Mouse (Mus musculus) forebrain, embryonic 12.5 days (tissue): ENCODE measurements around the gene Lce1a2. TPM values are rescaled to one million over a fixed set of nuclear protein-coding genes. Genes with fewer than 3 reads are reported as not detected.

Source experiments
- ATAC-seq: fragments of 200-750 bp; cut with Nextera tagmentation; 2 replicates; pipeline ENCODE4 v1.8.0; 2017; ENCODE audit warnings: moderate TSS enrichment; ENCODE audit not compliant: low FRiP score
- H3K27ac ChIP-seq: fragments of 300-500 bp; sonication (generic); 2 replicates; pipeline ENCODE4 v1.5.1; 2016; ENCODE audit warnings: mild to moderate bottlenecking
- H3K27me3 ChIP-seq: fragments of 300-500 bp; sonication (generic); 2 replicates; pipeline ENCODE4 v1.6.1; 2016; ENCODE audit warnings: mild to moderate bottlenecking
- H3K36me3 ChIP-seq: fragments of 300-500 bp; sonication (generic); replicated peaks from 2 replicates; pipeline ENCODE4 v1.6.1; 2016; ENCODE audit warnings: mild to moderate bottlenecking
- H3K4me1 ChIP-seq: fragments of 300-500 bp; sonication (generic); 2 replicates; pipeline ENCODE4 v1.6.1; 2016
- H3K4me2 ChIP-seq: fragments of 300-500 bp; sonication (generic); 2 replicates; pipeline ENCODE4 v1.6.1; 2016; ENCODE audit warnings: mild to moderate bottlenecking, moderate library complexity
- H3K4me3 ChIP-seq: fragments of 300-500 bp; sonication (generic); replicated peaks from 2 replicates; pipeline ENCODE4 v1.5.1; 2016; ENCODE audit warnings: mild to moderate bottlenecking
- H3K9ac ChIP-seq: fragments of 300-500 bp; sonication (generic); 2 replicates; pipeline ENCODE4 v1.6.1; 2016; ENCODE audit warnings: mild to moderate bottlenecking
- H3K9me3 ChIP-seq: fragments of 300-500 bp; sonication (generic); 2 replicates; pipeline ENCODE4 v1.6.1; 2016
- WGBS: fragments of 180-500 bp; shearing (Covaris S2); methylation state at CpG from one replicate; pipeline ENCODE4 v1.1.7; 2016; 5-methylcytosine and 5-hydroxymethylcytosine counted together
- polyA plus RNA-seq: library from polyadenylated mRNA; unstranded; fragments of >200 nt; fragmentation: Nextera tagmentation; extraction: Ambion mirVana; gene quantifications from 2 replicates; pipeline ENCODE4 v1.2.1, GENCODE M21; 2016

Lce1a2 gene
- polyA plus RNA-seq, 1 experiment from 2014 or later, result not detected

DNA sequence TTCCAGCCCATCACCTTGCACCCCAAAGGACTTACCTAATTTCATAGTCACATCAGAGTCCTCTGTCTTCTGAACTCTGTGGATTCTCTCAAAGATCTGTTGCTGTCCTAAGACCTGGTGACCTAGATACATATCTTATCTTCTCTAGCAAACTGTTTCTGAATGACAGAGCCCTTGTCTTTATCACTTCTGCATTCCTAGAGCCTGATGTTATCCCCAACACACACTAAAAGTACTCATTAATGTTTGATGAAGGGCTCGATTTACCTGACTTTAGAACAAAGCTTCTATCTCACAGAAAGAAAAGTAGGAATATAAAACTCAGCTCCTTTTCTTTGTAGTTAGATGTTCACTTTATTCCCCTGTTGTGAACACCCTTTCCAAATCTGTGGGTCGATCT, 48.6 kb downstream of the Lce1a2 start, which contains the start of gene Lce6a:
Lce6a (minus strand) TSS at position 101 of the 400 bp plus-strand sequence.
- Histone ChIP-seq H3K4me1 (no peaks in the 10 kb centered on the region), H3K9ac (no peak within 1 kb of the TSS), H3K36me3 (no peaks in the 10 kb centered on the region), H3K4me2 (no peak within 1 kb of the TSS), H3K9me3 (no peaks in the 10 kb centered on the region), H3K4me3 (no peak within 1 kb of the TSS), H3K27ac (no peak within 1 kb of the TSS), H3K27me3 (no peaks in the 10 kb centered on the region)
- WGBS, result 86% methylated on average over 2 of the region's 2 CpGs
- no peak for ATAC-seq

Other genes with a start within 250 kb of the Lce1a2 start
- gene Gm9774, start 240.9 kb downstream of the Lce1a2 start, polyA plus RNA-seq, result 6.6 and 9.4 TPM in 2 replicates
- not detected in 2 replicates for gene Sprr2k, start 237.7 kb downstream of the Lce1a2 start, polyA plus RNA-seq
- gene Sprr1b, start 231.5 kb downstream of the Lce1a2 start, polyA plus RNA-seq, result not detected in 2 replicates
- not detected in 2 replicates for gene Sprr3, start 211.6 kb downstream of the Lce1a2 start, polyA plus RNA-seq
- not detected in 2 replicates for gene Sprr1a, start 184.4 kb downstream of the Lce1a2 start, polyA plus RNA-seq
- not detected in 2 replicates for gene Sprr4, start 169.8 kb downstream of the Lce1a2 start, polyA plus RNA-seq
- not detected in 2 replicates for gene 2310046K23Rik, start 135.8 kb downstream of the Lce1a2 start, polyA plus RNA-seq
- gene Ivl, start 96.6 kb downstream of the Lce1a2 start, polyA plus RNA-seq, result not detected in 2 replicates
- not detected in 2 replicates for gene Smcp, start 81.3 kb downstream of the Lce1a2 start, polyA plus RNA-seq
- not detected in 2 replicates for gene 2210017I01Rik, start 62.8 kb downstream of the Lce1a2 start, polyA plus RNA-seq
- gene Lce6a, start 48.7 kb downstream of the Lce1a2 start, polyA plus RNA-seq, result not detected in 2 replicates
- gene Lce1a1, start 22.0 kb downstream of the Lce1a2 start, polyA plus RNA-seq, result not detected in 2 replicates
- not detected in 2 replicates for gene Lce1b, start 13.4 kb downstream of the Lce1a2 start, polyA plus RNA-seq
- not detected in 2 replicates for gene Lce1c, start 8.9 kb upstream of the Lce1a2 start, polyA plus RNA-seq
- not detected in 2 replicates for gene Lce1d, start 16.9 kb upstream of the Lce1a2 start, polyA plus RNA-seq
- gene Lce1e, start 38.8 kb upstream of the Lce1a2 start, polyA plus RNA-seq, result not detected in 2 replicates
- gene Lce1f, start 50.0 kb upstream of the Lce1a2 start, polyA plus RNA-seq, result not detected in 2 replicates
- not detected in 2 replicates for gene Gm38119, start 68.8 kb upstream of the Lce1a2 start, polyA plus RNA-seq
- gene Lce1g, start 82.0 kb upstream of the Lce1a2 start, polyA plus RNA-seq, result not detected in 2 replicates
- not detected in 2 replicates for gene Lce1h, start 94.8 kb upstream of the Lce1a2 start, polyA plus RNA-seq
- not detected in 2 replicates for gene Lce1i, start 108.6 kb upstream of the Lce1a2 start, polyA plus RNA-seq
- gene Lce1j, start 120.2 kb upstream of the Lce1a2 start, polyA plus RNA-seq, result not detected in 2 replicates
- not detected in 2 replicates for gene Lce1k, start 137.6 kb upstream of the Lce1a2 start, polyA plus RNA-seq
- gene Kprp, start 156.9 kb upstream of the Lce1a2 start, polyA plus RNA-seq, result not detected in 2 replicates
- gene Lce1l, start 181.0 kb upstream of the Lce1a2 start, polyA plus RNA-seq, result not detected in 2 replicates
- gene 2310050C09Rik, start 199.9 kb upstream of the Lce1a2 start, polyA plus RNA-seq, result not detected in 2 replicates